Mouse (Mus musculus) gastrocnemius, postnatal 4 days (tissue): Measurements from ENCODE around the gene Ppp1r37. TPM values are rescaled to one million over a fixed set of nuclear protein-coding genes. Genes with fewer than 3 reads are reported as not detected.
"Not testable (repeated sequence)": the region's sequence is repeated elsewhere in the genome, so short reads cannot be mapped to it uniquely, and the experiment has no call there.

ENCODE experiments used
- DNase-seq, 2 experiments: peaks; one replicate each; pipeline ENCODE4 v3.0.0; 2021 to 2022; ENCODE audit warnings: low spot score in 2 of 2, mixed read lengths in 2 of 2
- total RNA-seq, 2 experiments: library from RNA; stranded (reverse); gene quantifications; 2 replicates each; pipeline ENCODE4 v1.2.3; 2021

Gene Ppp1r37
- total RNA-seq, 2 experiments from 2014 or later, result 44.7 to 46.6 TPM

GRCm38 (mm10) chr7:19542155-19542691 lies 20.7 kb downstream of the Ppp1r37 start:
- DNase-seq, result no peak

- DNase-seq, result no peak
Measured at GRCm38 (mm10) chr7:19541681-19542154, 21.2 kb downstream of the Ppp1r37 start.

- DNase-seq, result no peak
Measured at GRCm38 (mm10) chr7:19540771-19541566, 21.9 kb downstream of the Ppp1r37 start.

- DNase-seq, result no peak
Measured at GRCm38 (mm10) chr7:19534676-19535075, 28.2 kb downstream of the Ppp1r37 start.

GRCm38 (mm10) chr7:19532240-19532639 lies 30.6 kb downstream of the Ppp1r37 start:
- no peak for DNase-seq

GRCm38 (mm10) chr7:19531077-19531476 lies 31.8 kb downstream of the Ppp1r37 start:
- DNase-seq, result no peak

- DNase-seq, result no peak
Measured at GRCm38 (mm10) chr7:19525105-19525481, 37.8 kb downstream of the Ppp1r37 start.

GRCm38 (mm10) chr7:19524420-19525104 lies 38.3 kb downstream of the Ppp1r37 start:
- no peak for DNase-seq

GRCm38 (mm10) chr7:19523757-19524419 lies 39.0 kb downstream of the Ppp1r37 start:
- peak in 1 of 2 experiments; percentile 60 for DNase-seq

- DNase-seq, result no peak
Measured at GRCm38 (mm10) chr7:19523017-19523756, 39.7 kb downstream of the Ppp1r37 start.

GRCm38 (mm10) chr7:19520032-19520431 lies 42.8 kb downstream of the Ppp1r37 start:
- DNase-seq, result no peak

GRCm38 (mm10) chr7:19517652-19518365 lies 45.1 kb downstream of the Ppp1r37 start, which contains the start of gene Nkpd1:
TSS of gene Nkpd1 (plus strand) at chr7:19517838.
- DNase-seq, result no peak

GRCm38 (mm10) chr7:19512353-19512752 lies 50.5 kb downstream of the Ppp1r37 start:
- no peak for DNase-seq

GRCm38 (mm10) chr7:19511934-19512333 lies 50.9 kb downstream of the Ppp1r37 start:
- not testable (repeated sequence) for DNase-seq

- DNase-seq, result no peak
Measured at GRCm38 (mm10) chr7:19509786-19510185, 53.1 kb downstream of the Ppp1r37 start.

- DNase-seq, result no peak
Measured at GRCm38 (mm10) chr7:19508924-19509568, 53.8 kb downstream of the Ppp1r37 start.

- DNase-seq, result peak; percentile 77 to 91
Measured at GRCm38 (mm10) chr7:19508150-19508923, 54.5 kb downstream of the Ppp1r37 start, which contains the start of the genes Bloc1s3 and Trappc6a. TSS of gene Bloc1s3 (minus strand) at chr7:19508367. TSS of gene Trappc6a (plus strand) at chr7:19508395.

- no peak for DNase-seq
Measured at GRCm38 (mm10) chr7:19507612-19507981, 55.3 kb downstream of the Ppp1r37 start.
